Mouse (Mus musculus) MEL (cell line): ENCODE results near the gene Eno2. TPM values are rescaled to one million over a fixed set of nuclear protein-coding genes. Genes with fewer than 3 reads are reported as not detected.
A peak's percentile ranks its signal among the peaks of the same experiment; 100 is the strongest.

ENCODE experiments used
- DNase-seq: peaks from one replicate; pipeline ENCODE4 v3.0.0; 2011; ENCODE audit warnings: low read depth, low spot score
- H3K27ac ChIP-seq: 2 replicates; pipeline ENCODE4 v1.5.1; 2012; ENCODE audit warnings: low read depth, mild to moderate bottlenecking, control low read depth, low read length, moderate library complexity; ENCODE audit not compliant: control insufficient read depth
- H3K27me3 ChIP-seq, 2 experiments: fragments of 150-350 bp in 1 of 2; sonication (generic) in 1 of 2; 2 replicates each; pipeline ENCODE4 v1.6.1; 2012; ENCODE audit warnings: low read length in 2 of 2, mild to moderate bottlenecking in 2 of 2, improper control_type of control experiment in 1 of 2, moderate library complexity in 1 of 2; ENCODE audit not compliant: insufficient read depth in 2 of 2, control insufficient read depth in 1 of 2
- H3K36me3 ChIP-seq, 2 experiments: 2 replicates each; pipeline ENCODE4 v1.6.1; 2012 to 2014; ENCODE audit warnings: low read length in 2 of 2, improper control_type of control experiment in 1 of 2, inconsistent platforms in 1 of 2, mild to moderate bottlenecking in 1 of 2; ENCODE audit not compliant: insufficient read depth in 2 of 2, control insufficient read depth in 1 of 2
- H3K4me1 ChIP-seq, 2 experiments: fragments of 150-350 bp in 1 of 2; sonication (generic) in 1 of 2; 2 replicates each; pipeline ENCODE4 v1.6.1; 2012; ENCODE audit warnings: low read length in 2 of 2, improper control_type of control experiment in 1 of 2, mild to moderate bottlenecking in 1 of 2; ENCODE audit not compliant: insufficient read depth in 2 of 2, control insufficient read depth in 1 of 2
- H3K4me3 ChIP-seq, 2 experiments: fragments of 150-350 bp in 1 of 2; sonication (generic) in 1 of 2; 2 replicates each; pipeline ENCODE4 v1.5.1; 2012; ENCODE audit warnings: low read depth in 2 of 2, low read length in 2 of 2, mild to moderate bottlenecking in 2 of 2, moderate library complexity in 2 of 2, control low read depth in 1 of 2, improper control_type of control experiment in 1 of 2; ENCODE audit not compliant: control insufficient read depth in 1 of 2, insufficient read depth in 1 of 2
- H3K79me2 ChIP-seq: 2 replicates; pipeline ENCODE4 v1.6.1; 2012; ENCODE audit warnings: mild to moderate bottlenecking, low read length, moderate library complexity; ENCODE audit not compliant: control insufficient read depth, poor library complexity, insufficient read depth
- H3K9ac ChIP-seq: 2 replicates; pipeline ENCODE4 v1.6.1; 2012; ENCODE audit warnings: low read depth, mild to moderate bottlenecking, control low read depth, low read length, moderate library complexity; ENCODE audit not compliant: control insufficient read depth, poor library complexity, severe bottlenecking
- H3K9me3 ChIP-seq: fragments of 150-350 bp; sonication (generic); replicated peaks from 2 replicates; pipeline ENCODE4 v1.6.1; 2012; ENCODE audit warnings: mild to moderate bottlenecking, low read length, improper control_type of control experiment, moderate library complexity; ENCODE audit not compliant: insufficient read depth
- CHD2 ChIP-seq: IDR thresholded peaks from 2 replicates; pipeline ENCODE4 v1.6.1; 2011; ENCODE audit warnings: low read length, improper control_type of control experiment
- E2F4 ChIP-seq: IDR thresholded peaks from 2 replicates; pipeline ENCODE4 v1.6.1; 2011; ENCODE audit warnings: low read depth, low read length, improper control_type of control experiment, borderline replicate concordance
- ELF1 ChIP-seq: IDR thresholded peaks from 2 replicates; pipeline ENCODE4 v1.6.1; 2014; ENCODE audit warnings: low read depth, mild to moderate bottlenecking, inconsistent platforms, low read length, improper control_type of control experiment, moderate library complexity
- EP300 ChIP-seq, 2 experiments: IDR thresholded peaks; 2 replicates each; pipeline ENCODE4 v1.6.1; 2011; ENCODE audit warnings: improper control_type of control experiment in 2 of 2, low read length in 2 of 2, low read depth in 1 of 2, mild to moderate bottlenecking in 1 of 2
- GATA1 ChIP-seq: IDR thresholded peaks from 2 replicates; pipeline ENCODE4 v1.6.1; 2011; ENCODE audit warnings: low read depth, low read length, improper control_type of control experiment
- HCFC1 ChIP-seq: IDR thresholded peaks from 2 replicates; pipeline ENCODE4 v1.6.1; 2012; ENCODE audit warnings: low read depth, mild to moderate bottlenecking, inconsistent platforms, low read length, improper control_type of control experiment, moderate library complexity
- MAX ChIP-seq: IDR thresholded peaks from 2 replicates; pipeline ENCODE4 v1.6.1; 2011; ENCODE audit warnings: low read length, improper control_type of control experiment
- MXI1 ChIP-seq: IDR thresholded peaks from 2 replicates; pipeline ENCODE4 v1.6.1; 2011; ENCODE audit warnings: mild to moderate bottlenecking, low read depth, low read length, improper control_type of control experiment
- NELFE ChIP-seq: IDR thresholded peaks from 2 replicates; pipeline ENCODE4 v1.6.1; 2011; ENCODE audit warnings: low read depth, low read length, improper control_type of control experiment
- POLR2AphosphoS5 ChIP-seq: IDR thresholded peaks from 2 replicates; pipeline ENCODE4 v1.6.1; 2012; ENCODE audit warnings: low read depth, borderline replicate concordance, mild to moderate bottlenecking, inconsistent platforms, low read length, moderate library complexity, mixed read lengths
- RAD21 ChIP-seq: IDR thresholded peaks from 2 replicates; pipeline ENCODE4 v1.6.1; 2011; ENCODE audit warnings: mild to moderate bottlenecking, low read depth, low read length, improper control_type of control experiment
- SIN3A ChIP-seq: IDR thresholded peaks from 2 replicates; pipeline ENCODE4 v1.6.1; 2012; ENCODE audit warnings: low read length, improper control_type of control experiment, inconsistent platforms
- SMC3 ChIP-seq: IDR thresholded peaks from 2 replicates; pipeline ENCODE4 v1.6.1; 2011; ENCODE audit warnings: low read depth, low read length, improper control_type of control experiment
- TAL1 ChIP-seq: IDR thresholded peaks from 2 replicates; pipeline ENCODE4 v1.6.1; 2012; ENCODE audit warnings: mild to moderate bottlenecking, inconsistent platforms, low read length, moderate library complexity, mixed read lengths
- TBP ChIP-seq: IDR thresholded peaks from 2 replicates; pipeline ENCODE4 v1.8.0; 2011; ENCODE audit warnings: low read depth, low read length, improper control_type of control experiment
- USF2 ChIP-seq, 2 experiments: IDR thresholded peaks; 2 replicates each; pipeline ENCODE4 v1.6.1; 2011 to 2012; ENCODE audit warnings: improper control_type of control experiment in 2 of 2, low read length in 2 of 2, borderline replicate concordance in 1 of 2, inconsistent platforms in 1 of 2, low read depth in 1 of 2, mild to moderate bottlenecking in 1 of 2; ENCODE audit not compliant: insufficient read depth in 1 of 2
- ZKSCAN1 ChIP-seq: IDR thresholded peaks from 2 replicates; pipeline ENCODE4 v1.6.1; 2012; ENCODE audit warnings: low read depth, mild to moderate bottlenecking, inconsistent platforms, low read length, improper control_type of control experiment, moderate library complexity
- polyA plus RNA-seq, 2 experiments: library from polyadenylated mRNA; stranded (reverse) in 1 of 2; unstranded in 1 of 2; fragments of >175 nt in 1 of 2; fragments of >200 nt in 1 of 2; gene quantifications; 2 replicates each; pipeline versions ENCODE4 v1.2.1 to v1.2.4; 2012; ENCODE audit warnings: low replicate concordance in 2 of 2, low read depth in 1 of 2; ENCODE audit not compliant: insufficient read length in 2 of 2, insufficient read depth in 1 of 2, missing spikeins in 1 of 2
- total RNA-seq: library from RNA; depleted of rRNA; stranded (reverse); fragments of 300-350 nt; gene quantifications from 2 replicates; pipeline ENCODE4 v1.2.3, GENCODE M21; 2012

Eno2 gene
- total and polyA plus RNA-seq, 3 experiments, result 3.2 to 12.5 TPM; not detected in 1

- peak; percentile 95 for TF ChIP-seq RAD21
- TF ChIP-seq CHD2, result no peak
Observed at GRCm38 (mm10) chr6:124759259-124759658, 10.2 kb downstream of the Eno2 start (continued).

DNA sequence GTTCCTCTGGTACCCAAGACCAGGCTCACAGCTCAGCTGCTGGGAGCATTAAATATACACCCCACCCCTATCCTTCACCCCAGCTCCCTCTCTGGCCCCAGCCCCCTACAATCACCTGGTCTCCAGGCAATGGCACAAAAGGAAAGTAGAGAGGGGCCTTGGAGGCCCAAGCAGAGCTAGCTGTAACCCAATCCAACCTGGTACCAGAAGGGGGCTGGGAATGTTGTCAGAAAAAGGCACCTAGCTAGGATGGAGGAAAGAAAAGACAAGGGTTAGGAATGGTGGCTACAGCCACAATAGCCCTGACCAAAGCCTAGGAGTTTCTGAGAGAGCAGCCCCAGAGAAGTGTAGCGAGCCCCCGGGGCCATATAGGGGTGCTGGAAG, 10.6 kb downstream of the Eno2 start:
- Histone ChIP-seq H3K27ac (peak overlapping the region; percentile 24; the same call in 1 of the 2 replicates), H3K36me3 (peaks cover 0 to 2% of the 10 kb centered on the region in 2 experiments; a peak in 1 of 4 replicates), H3K79me2 (peaks cover 14% of the 10 kb centered on the region), H3K9me3 (no peaks in the 10 kb centered on the region), H3K9ac (peak overlapping the region; percentile 71), H3K27me3 (no peaks in the 10 kb centered on the region), H3K4me1 (peaks cover 2 to 32% of the 10 kb centered on the region in 2 experiments; a peak in 3 of 4 replicates), H3K4me3 (peak overlapping the region; percentile 31 to 40; a peak in 3 of 4 replicates)
- no peak for TF ChIP-seq NELFE
- no peak for TF ChIP-seq USF2 (IDR thresholded peaks at IDR 0.05; ENCODE audit: borderline replicate concordance in 1 of 2, insufficient read depth in 1 of 2, low read depth in 1 of 2, low read length in 2 of 2)
- TF ChIP-seq SMC3, result no peak
- no peak for TF ChIP-seq POLR2AphosphoS5
- no peak for TF ChIP-seq MXI1
- no peak for TF ChIP-seq E2F4
- TF ChIP-seq ZKSCAN1, result no peak
- TF ChIP-seq GATA1, result no peak
- no peak for TF ChIP-seq EP300 (IDR thresholded peaks at IDR 0.05; ENCODE audit: low read depth in 1 of 2, low read length in 2 of 2)
- TF ChIP-seq TAL1, result no peak
- no peak for TF ChIP-seq MAX
- TF ChIP-seq SIN3A, result no peak
- TF ChIP-seq ELF1, result no peak
- no peak for TF ChIP-seq TBP
- DNase-seq, result no peak

DNA sequence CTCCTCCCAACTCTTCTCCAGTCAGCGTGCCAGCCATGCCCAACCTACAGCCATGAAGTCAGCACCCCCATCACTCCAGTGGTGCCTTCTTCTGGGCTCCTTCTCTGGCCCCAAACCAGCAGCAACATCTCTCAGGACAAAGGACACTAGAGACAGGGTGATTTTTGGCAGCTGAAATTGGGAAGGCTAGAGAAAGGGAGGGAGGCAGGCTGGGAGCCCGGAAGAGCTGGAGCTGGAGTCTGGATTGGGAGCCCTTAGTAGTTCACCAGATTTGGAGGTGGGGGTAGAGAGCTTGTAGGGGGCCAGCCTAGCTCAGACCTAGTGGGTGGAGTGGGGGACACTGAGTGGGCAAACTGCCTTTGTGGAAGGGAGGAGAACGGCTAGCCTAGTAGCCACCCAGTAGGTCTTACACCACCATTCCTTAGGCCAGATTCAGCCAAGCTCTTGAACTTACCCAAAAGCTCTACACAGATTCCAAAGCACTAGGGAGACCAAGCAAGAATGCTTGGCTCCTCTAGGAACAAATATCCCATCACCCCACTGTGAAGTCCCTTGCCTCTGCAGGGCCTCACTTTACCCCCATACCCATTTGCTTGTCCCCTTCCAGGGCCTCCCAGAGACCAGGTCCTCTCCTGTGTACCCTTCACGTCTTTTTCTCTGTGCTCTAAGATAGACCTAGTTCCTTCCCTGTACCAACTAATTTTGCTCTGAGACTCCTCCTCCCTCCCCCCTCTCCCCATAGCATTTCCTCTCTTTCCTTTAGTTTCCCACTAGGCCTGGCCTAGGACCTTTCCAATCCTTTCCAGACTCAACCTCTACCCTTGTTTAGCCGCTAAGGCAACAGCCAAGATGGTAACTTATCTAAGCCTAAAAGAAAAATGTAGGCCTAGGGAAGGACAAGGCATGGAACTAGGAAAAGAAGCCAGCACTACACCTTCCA, 11.3 kb downstream of the Eno2 start:
- H3K27me3 ChIP-seq, result no peaks in the 10 kb centered on the region
- H3K4me1 ChIP-seq, result peaks cover 2 to 32% of the 10 kb centered on the region in 2 experiments; a peak in 3 of 4 replicates
- H3K9me3 ChIP-seq, result no peaks in the 10 kb centered on the region
- no peak overlapping the region for H3K27ac ChIP-seq
- TF ChIP-seq SIN3A, result peak; percentile 40; the same call in 1 of the 2 replicates
- TF ChIP-seq HCFC1, result no peak
- peak; percentile 38 for DNase-seq
- no peak overlapping the region for H3K4me3 ChIP-seq
- H3K79me2 ChIP-seq, result peaks cover 14% of the 10 kb centered on the region
- H3K9ac ChIP-seq, result no peak overlapping the region
- peaks cover 0 to 2% of the 10 kb centered on the region in 2 experiments; a peak in 1 of 4 replicates for H3K36me3 ChIP-seq
